Comparison of ENCODE assay signal across 8 mouse cellular contexts in the genomic region with DNA sequence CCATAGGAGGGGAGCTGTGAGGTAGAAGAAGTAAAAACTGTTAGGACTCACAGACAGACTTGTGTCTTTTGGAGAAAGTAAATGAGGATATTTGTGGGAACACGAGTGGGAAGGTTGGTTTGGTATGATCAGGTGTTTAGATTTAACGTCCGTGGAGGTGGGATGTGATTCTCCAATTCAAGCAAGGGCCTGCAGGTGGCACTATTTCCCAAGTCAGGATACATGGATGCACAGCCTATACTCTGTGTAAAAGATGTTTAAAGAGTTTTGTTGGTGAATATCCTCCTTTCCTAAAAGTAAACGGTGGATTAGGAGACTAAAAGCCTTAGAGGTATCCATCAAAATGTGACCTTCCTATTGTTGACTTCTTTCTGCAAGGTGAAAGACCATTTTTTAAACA. TPM values are rescaled to one million over a fixed set of nuclear protein-coding genes. Genes with fewer than 3 reads are reported as not detected.
DNase-seq lines count a peak whose midpoint lies in the region; ATAC-seq lines count a peak whose summit lies in the region.

No protein-coding gene starts in this region.

- H3K4me3 ChIP-seq in forebrain, embryonic 13.5 days: no peak overlapping the region

- H3K9me3 ChIP-seq in forebrain, embryonic 13.5 days (replicated peaks): no peaks in the 10 kb centered on the region

- H3K27me3 ChIP-seq in forebrain, embryonic 13.5 days: no peaks in the 10 kb centered on the region

- no peak overlapping the region for H3K9ac ChIP-seq in forebrain, embryonic 13.5 days

- H3K4me2 ChIP-seq in forebrain, embryonic 13.5 days: no peak overlapping the region

- WGBS in forebrain, embryonic 13.5 days: 5% methylated on average over 4 of the region's 4 CpGs

- no peaks in the 10 kb centered on the region for H3K36me3 ChIP-seq in forebrain, embryonic 13.5 days (ENCODE audit: poor library complexity, severe bottlenecking)

- ATAC-seq in forebrain, embryonic 13.5 days: peak; percentile 85
- ATAC-seq in megakaryocyte, adult 5-6 weeks (ENCODE audit: poor library complexity, severe bottlenecking): peak; percentile 54; the same call in 1 of the 2 replicates

- DNase-seq in adrenal gland, adult (ENCODE audit: inconsistent age in 2 of 2, low spot score in 1 of 2): peak; percentile 30 to 81
- no peak for DNase-seq in adrenal gland, adult 8-10 months
- peak; percentile 45 for DNase-seq in urinary bladder, postnatal 25 days (ENCODE audit: low spot score)
- no peak for DNase-seq in urinary bladder, adult 2 months (ENCODE audit: low spot score)
- DNase-seq in kidney, postnatal 4 days: peak; percentile 75 to 78
- DNase-seq in telencephalon, adult 2 months (ENCODE audit: low read depth, low spot score): peak; percentile 19

- H3K4me1 ChIP-seq in forebrain, embryonic 13.5 days: no peaks in the 10 kb centered on the region

- no peak overlapping the region for H3K27ac ChIP-seq in forebrain, embryonic 13.5 days

RNA-seq across cellular contexts. Expression of a gene that starts 17.1 kb away (rescaled TPM):
- 1 to 10 TPM; 3.6 to 7.0 (median 5.8) TPM for total RNA-seq in adrenal gland, adult 8-10 months (2022)
- 24.7 and 26.9 TPM in 2 replicates for polyA plus RNA-seq in urinary bladder, adult 2 months (2012; rRNA removed)
- polyA plus RNA-seq in forebrain, embryonic 13.5 days (2015; fragmentation: Nextera tagmentation; extraction: Ambion mirVana): 5.3 and 5.7 TPM in 2 replicates
- 0.09 TPM in 1 of 2 replicates, not detected in the other for total RNA-seq in megakaryocyte, adult 5-6 weeks (2015)
- total RNA-seq in megakaryocyte, adult 5-6 weeks (2017): not detected in 2 replicates

Comparison
In these comparisons a context has a peak if more than half of its experiments do, and no peak if none do; other contexts are left out.
1. DNase-seq: peak in adrenal gland, adult (2 of 2), urinary bladder, postnatal 25 days (single experiment), kidney, postnatal 4 days (2 of 2) and telencephalon, adult 2 months (single experiment); none in adrenal gland, adult 8-10 months (single experiment) and urinary bladder, adult 2 months (single experiment).
2. RNA of a gene that starts 17.1 kb away (total RNA-seq): 3.6 to 7.0 TPM in adrenal gland, adult 8-10 months; 0.09 TPM in megakaryocyte, adult 5-6 weeks; every median in the first group is over 4 times any median in the second.